Mouse (Mus musculus) megakaryocyte-erythroid progenitor cell, adult 5 weeks (primary cell): ENCODE measurements around the gene Apod. TPM values are rescaled to one million over a fixed set of nuclear protein-coding genes. Genes with fewer than 3 reads are reported as not detected.

Experiments
- polyA plus RNA-seq: library from polyadenylated mRNA; stranded (reverse); fragments of >175 nt; gene quantifications from 2 replicates; pipeline ENCODE4 v1.2.3, GENCODE M21; 2012

The Apod gene
- 0.19 TPM in 1 of 2 replicates, not detected in the other for polyA plus RNA-seq

GRCm38 (mm10) chr16:31314497-31315233 is at the start of gene Apod:
Gene Apod (minus strand): TSS chr16:31314808.

GRCm38 (mm10) chr16:31274674-31275460 is 39.7 kb downstream of the Apod start, which contains the start of gene Ppp1r2:
Gene Ppp1r2 (minus strand): TSS chr16:31275277.

Other genes starting within 250 kb of the Apod start
- gene Xxylt1, start 233.4 kb downstream of the Apod start, polyA plus RNA-seq, result 7.7 and 8.8 TPM in 2 replicates
- gene Acap2, start 113.6 kb downstream of the Apod start, polyA plus RNA-seq, result 6.0 and 6.2 TPM in 2 replicates
- 57.6 and 60.9 TPM in 2 replicates for gene Ppp1r2, start 39.5 kb downstream of the Apod start, polyA plus RNA-seq
- gene Bdh1, start 107.5 kb upstream of the Apod start, polyA plus RNA-seq, result 5.0 and 6.5 TPM in 2 replicates